Mouse (Mus musculus) urinary bladder, postnatal 36 days (tissue): ENCODE results near the gene Ttc21a.

ENCODE experiments used
- DNase-seq, 2 experiments: peaks; one replicate each; pipeline ENCODE4 v3.0.0; 2022; ENCODE audit warnings: low spot score in 2 of 2, mixed read lengths in 1 of 2

Ttc21a gene

GRCm38 (mm10) chr9:119941407-119941806 is 4.0 kb downstream of the Ttc21a start:
- no peak for DNase-seq

DNA sequence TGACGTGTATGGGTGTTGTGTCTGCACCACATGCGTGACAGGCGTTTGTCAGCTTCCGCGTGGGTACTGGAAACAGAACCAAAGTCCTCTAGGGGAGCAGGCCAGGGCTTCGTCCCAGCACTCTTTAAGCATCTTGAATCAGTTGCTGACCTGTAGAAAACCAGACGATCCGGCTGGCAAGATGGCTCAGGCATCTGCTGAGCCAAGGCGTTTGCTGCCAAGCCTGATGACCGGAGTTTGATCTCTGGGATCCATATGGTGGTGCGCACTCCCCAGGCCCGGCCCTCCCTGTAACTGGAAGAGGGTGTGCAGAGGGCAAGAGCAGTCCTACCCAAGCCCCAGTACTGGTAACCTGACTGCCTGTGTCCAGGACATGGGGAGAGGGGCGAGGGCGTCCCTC is 4.5 kb downstream of the Ttc21a start:
- no peak for DNase-seq

- DNase-seq: no peak
Observed at GRCm38 (mm10) chr9:119943326-119943725, 5.9 kb downstream of the Ttc21a start.

DNA sequence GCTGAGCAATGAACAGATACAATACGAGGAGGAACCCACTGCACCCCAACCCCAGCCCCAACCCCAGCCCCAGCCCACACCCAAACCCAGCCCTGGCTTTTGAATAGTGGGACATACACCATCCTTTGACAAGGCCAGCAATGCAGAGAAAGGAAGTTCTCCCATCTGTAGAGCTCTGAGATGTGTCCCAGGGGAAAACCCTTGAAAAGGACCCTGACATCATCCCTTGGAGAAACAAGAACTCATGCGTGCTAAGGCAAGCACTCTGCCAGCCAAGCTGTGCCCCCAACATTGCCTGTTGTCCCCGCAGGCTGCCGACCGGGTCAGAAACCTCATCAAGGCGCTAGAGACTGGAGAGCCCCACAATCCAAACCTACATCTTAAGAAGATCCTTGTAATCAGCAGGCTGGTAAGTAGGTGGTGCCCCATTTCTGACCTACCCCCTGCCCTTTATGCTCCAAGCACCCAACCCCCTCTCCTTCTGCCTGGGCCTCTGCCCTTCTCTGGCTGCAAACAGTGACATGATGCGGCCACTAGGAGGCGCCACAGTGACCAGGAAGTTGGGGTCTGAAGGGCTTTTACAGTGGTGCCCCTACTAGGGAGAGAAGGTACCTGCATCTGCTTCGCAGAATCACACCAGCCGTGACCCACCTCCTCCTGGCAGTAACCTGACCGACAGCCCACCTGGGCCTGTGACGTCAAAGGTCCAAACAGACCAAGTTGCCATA is 7.9 kb downstream of the Ttc21a start:
- DNase-seq: no peak

GRCm38 (mm10) chr9:119948804-119949203 is 11.4 kb downstream of the Ttc21a start:
- DNase-seq: no peak

GRCm38 (mm10) chr9:119950434-119950833 is 13.0 kb downstream of the Ttc21a start:
- no peak for DNase-seq

DNA sequence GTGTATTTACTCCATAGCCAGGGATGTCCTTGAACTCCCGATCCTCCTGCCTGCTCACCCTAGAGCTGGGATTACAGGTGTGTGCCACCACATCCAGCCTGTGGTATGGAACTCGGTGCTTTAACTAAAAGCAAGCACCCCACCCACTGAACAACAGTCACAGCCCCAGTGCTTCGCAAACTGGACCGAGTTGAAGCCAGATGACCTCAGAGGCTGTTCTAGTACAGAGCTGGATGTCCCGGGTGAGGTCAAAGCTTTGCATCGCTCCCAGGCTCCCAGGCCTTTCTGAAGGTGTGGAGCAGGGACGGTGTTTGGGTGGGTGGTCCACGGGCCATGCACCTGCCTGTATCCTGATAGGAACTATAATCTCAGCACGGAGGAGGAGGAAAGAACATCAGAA is 14.0 kb downstream of the Ttc21a start:
- DNase-seq: no peak

DNA sequence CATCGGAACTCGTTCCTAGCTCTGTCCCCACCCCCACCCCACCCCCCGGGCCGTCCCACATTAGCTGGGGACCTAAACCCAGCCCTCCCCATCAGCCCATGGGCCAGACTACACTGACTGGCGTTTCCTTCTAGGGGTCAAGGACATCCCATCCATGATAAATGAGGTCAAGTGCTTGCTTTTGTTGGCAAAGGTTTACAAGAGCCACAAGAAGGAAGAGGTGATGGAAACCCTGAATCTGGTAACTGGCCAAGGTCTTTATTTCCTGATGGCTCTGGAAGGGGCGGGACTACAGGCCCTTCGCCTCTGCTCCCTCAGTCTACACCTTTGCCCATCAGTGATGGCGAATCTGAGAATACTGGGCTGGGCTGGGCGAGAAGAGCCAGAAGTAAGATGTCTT is 21.4 kb downstream of the Ttc21a start:
- no peak for DNase-seq

- DNase-seq: no peak
Observed at GRCm38 (mm10) chr9:119962216-119962615, 24.8 kb downstream of the Ttc21a start.

- peak; percentile 57 to 74 for DNase-seq
Observed at GRCm38 (mm10) chr9:119962987-119963667, 25.7 kb downstream of the Ttc21a start.

DNA sequence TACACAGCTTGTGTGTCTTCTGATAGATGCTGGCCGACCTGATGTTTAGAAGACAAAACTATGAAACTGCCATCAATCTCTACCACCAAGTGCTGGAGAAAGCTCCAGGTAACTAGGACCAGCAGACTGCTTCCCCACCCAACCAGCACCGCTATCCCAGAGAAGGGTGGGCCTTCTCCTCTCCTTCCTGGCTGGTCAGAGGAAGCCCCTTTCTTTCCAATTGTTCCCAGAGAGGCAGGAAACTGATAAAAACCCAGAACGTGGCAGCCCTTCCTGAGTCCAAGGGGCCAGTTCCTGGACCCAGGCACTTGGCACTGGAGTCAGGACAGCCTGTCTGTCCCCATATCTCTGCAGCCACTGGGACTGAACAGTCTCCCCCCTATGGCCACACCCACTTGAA is 26.8 kb downstream of the Ttc21a start:
- no peak for DNase-seq

DNA sequence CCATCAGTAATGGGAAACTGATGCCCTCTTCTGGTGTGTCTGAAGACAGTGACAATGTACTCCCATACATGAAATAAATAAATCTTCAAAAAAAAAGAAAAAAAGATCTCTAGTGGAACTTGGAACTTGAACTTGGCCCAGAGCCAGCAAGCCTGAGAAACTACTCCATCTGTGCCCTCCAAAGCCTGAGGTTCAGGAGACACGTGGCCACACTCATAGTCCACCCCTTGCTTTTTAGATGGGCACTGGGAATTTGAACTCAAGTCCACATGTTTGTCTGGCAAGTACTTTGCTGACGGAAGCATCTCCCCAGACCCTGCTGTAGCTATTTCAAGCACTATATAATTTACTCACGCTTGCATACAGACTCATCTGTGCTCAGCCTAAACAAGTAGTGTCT is 27.8 kb downstream of the Ttc21a start:
- no peak for DNase-seq

- DNase-seq: no peak
Observed at GRCm38 (mm10) chr9:119966221-119966910, 29.0 kb downstream of the Ttc21a start.

DNA sequence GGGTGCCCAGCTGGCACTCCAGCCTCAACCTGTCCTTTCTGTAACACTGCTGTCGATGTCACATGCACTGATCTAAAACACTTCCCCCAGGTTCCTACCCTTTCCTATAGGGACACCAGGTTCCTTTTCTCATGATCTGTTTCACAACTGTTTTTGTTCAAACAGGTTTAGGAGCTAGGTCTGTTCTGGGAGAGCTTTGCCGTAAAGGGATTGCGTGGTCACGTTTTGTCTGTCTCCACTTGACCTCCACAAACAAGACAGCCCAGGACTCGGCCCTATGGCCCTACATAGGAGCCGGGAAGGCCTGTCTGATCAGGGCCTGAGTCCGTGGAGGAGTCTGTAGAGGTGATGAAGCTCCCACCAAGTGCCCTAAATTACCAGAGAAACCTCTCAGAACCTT is 32.4 kb downstream of the Ttc21a start:
- DNase-seq: no peak

DNA sequence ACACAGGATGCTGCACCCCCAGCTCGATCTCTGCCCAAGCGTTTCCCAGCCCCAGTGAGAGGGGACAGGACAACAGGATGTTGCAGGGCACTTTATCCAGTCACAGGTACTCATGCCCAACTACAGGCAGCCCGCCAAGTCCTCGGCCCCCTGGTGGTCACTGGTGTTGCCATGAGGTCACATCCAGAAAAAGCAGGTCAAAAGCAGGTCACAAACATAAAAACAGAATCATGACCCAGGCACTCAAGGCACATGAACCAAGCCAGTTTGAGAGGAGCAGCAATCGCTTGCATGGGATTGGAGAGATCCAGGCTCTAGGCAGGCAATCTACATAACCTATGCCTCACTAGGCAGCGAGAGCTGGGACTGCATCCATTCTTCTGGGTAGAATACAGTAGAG is 32.8 kb downstream of the Ttc21a start:
- peak in 1 of 2 experiments; percentile 70 for DNase-seq

DNA sequence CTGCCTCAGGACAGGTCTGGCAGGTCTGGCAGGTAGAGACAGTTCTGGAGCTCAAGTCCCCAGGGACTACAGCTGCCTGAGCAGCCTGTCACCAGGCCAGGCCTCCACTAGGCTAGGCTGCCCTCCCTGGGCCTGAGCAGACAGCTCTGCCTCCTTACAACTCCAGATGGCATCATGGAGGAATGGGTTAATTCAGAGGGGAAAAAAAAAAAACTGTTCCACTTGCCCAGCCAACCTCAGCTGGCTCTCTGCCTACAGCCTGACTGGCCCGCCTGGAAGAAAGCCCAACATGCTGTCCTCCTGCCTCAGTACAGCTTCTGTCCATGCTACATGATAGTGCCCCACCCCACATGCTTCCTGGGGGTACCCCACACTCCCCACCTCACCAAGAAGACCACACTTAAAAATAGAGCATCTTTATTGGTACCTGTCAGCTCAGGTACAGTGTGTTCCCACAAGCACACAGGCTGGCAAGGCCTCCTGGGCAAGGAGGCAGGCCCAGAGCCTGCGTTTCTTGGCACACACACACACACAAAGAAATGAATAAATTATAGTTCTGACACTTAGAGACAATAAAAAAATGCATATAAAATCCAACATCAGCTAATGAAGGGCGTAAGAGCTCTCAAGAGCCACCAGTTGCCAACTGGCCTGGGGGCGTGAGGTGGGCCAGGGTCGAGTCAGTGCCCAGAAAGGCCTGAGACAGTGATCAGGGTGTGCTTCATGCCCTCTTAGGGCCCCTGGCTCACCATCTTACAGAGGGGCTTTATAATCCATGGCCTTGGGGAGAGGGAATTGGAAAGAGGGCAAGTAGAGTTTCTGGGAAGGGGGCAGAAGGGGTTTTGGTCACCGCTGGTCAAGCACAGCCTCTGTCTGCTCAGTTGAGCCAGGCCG is 33.6 kb downstream of the Ttc21a start:
- DNase-seq: peak; percentile 49 to 67

GRCm38 (mm10) chr9:119972166-119972565 is 34.8 kb downstream of the Ttc21a start:
- no peak for DNase-seq

DNA sequence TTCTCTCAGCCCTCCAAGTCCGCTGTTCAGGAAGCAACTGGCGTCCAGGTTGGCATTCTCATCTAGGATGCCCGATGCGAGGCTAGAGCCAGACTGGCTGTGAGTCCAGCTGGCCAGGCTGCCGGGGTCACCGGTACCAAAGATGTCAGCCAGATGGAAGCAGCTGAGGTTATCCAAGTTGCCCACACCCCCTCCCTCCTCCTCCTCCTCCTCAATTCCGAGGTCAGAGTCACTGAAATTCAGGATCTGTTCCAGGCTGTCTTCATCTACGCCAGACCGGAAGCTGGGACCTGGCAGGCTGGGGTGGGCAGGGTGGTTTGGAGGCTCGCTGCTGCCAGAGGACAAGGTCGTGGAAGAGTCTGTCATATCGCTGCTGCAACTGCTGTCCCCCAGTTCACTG is 35.2 kb downstream of the Ttc21a start:
- DNase-seq: no peak

DNA sequence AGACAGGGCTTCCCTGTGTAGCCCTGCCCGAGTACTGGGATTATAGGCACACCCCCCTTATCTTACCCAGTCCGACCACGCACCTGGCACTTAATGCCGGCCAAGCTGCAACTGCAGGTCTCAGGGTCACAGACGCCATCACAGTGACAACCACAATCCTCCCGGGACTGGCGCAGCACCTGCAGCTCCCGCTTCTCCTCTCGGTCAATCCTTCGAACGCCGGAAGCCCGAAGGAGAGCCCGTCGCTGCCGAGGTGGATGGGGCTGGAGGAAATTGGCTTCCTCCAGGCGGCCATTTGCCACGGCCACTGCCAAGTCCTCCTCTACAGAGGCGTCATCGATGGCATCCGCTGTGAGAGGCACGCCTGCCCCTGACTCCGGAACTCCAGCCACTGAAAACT is 35.9 kb downstream of the Ttc21a start:
- no peak for DNase-seq

DNA sequence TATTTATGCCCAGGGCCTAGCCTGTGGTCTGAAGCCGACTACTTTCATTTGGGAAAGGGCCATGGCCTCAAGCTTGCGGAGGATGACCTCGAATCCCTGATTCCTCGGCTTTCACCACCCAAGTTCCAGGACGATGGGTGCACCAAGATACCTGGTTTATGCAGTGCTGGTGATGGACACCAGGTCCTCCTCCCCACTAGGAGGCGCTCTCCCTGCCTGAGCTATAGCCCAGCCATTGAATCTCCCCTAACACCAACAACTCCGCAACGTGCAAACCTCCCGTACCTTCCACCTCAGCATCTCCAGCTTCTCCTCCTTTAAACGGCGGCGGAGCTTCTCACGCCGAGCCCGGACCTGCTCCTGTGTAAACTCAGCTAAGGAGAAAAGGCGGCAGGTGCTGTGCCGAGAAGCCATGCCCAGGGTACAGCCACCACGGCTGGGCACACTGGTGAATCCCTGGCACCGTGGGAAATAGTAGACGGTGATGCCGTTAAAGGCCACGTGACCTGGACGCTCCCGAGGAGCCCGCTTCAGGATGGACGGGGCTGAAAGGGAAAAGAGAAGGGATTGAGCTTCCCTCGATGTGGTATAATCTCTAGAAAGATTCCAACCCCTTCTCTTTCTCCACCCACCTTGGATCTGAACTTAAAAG is 36.6 kb downstream of the Ttc21a start:
- DNase-seq: no peak

- no peak for DNase-seq
Observed at GRCm38 (mm10) chr9:119974609-119975008, 37.2 kb downstream of the Ttc21a start.
